Mouse (Mus musculus): Measurements from ENCODE around the gene Olfr1206.

DNA sequence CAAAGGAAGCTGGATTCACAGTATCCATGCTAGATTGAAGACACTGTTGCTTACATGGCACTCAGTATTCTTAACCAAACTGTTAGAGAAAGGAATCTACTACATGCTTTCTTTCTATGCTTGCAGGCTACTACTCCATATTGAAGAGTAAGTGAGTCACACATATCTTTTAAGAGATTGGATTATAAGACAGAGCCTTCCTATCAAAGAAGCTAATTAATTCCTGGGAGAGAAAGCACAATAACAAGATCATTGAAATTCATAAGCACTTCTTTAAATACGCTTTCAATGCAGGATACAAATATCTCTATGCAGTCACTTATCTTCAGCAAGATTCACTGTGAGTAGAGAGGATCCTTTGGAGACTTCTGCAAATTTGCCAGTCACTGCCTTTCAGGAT lies 48.8 kb upstream of the Olfr1206 start, which contains the start of gene Olfr1202:
- no peak for TF ChIP-seq GATA1 (IDR thresholded peaks at IDR 0.05; ENCODE audit: borderline replicate concordance, low read length)
- TF ChIP-seq FLI1 (IDR thresholded peaks at IDR 0.05; ENCODE audit: low read length): no peak

All from megakaryocyte, embryonic 14.5 days (primary cell).